ENCODE assay signal across 17 mouse cellular contexts in the genomic region with DNA sequence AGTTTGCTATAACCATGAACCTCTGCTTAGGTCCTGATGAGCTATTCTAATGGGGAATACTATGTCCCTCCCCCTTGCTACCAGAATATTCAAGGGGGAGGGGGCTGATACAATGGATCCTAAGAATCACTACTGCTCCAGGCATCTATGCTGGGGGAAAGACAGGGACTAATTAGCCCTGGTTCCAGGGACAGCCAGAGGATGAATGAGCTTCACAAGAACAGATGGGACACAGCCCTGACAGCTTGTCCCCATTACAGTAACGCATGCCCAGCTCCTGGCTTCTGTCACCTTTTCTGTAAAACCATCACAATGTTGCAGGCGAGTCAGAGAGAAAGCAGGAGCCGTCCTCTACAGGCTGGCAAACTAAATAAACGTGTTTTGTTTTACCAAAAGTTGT. TPM values are rescaled to one million over a fixed set of nuclear protein-coding genes. Genes with fewer than 3 reads are reported as not detected.
DNase-seq lines count a peak whose midpoint lies in the region; ATAC-seq lines count a peak whose summit lies in the region.
"Had no signal": no experiment of that assay in that cellular context is flagged by ENCODE, and none has a peak within 500 bp of the region (broad histone marks: within the 10 kb centered on the region; RNA-seq: fewer than 3 reads in every experiment).

No protein-coding gene starts in this region.

- H3K4me1 ChIP-seq in forebrain, embryonic 13.5 days = peaks cover 26% of the 10 kb centered on the region
- 0 out of 2 replicates have a peak, but pooled peaks cover 3% of the 10 kb centered on the region for H3K4me1 ChIP-seq in midbrain, embryonic 13.5 days (replicated peaks)
- H3K4me1 ChIP-seq in heart, embryonic 12.5 days (replicated peaks) = peaks cover 11% of the 10 kb centered on the region; the same call in 1 of the 2 replicates
- H3K4me1 ChIP-seq: stomach, embryonic 15.5 days had no signal

- 48% methylated on average over 4 of the region's 4 CpGs for WGBS in forebrain, embryonic 13.5 days
- 61% methylated on average over 4 of the region's 4 CpGs for WGBS in midbrain, embryonic 13.5 days
- 50% methylated on average over 4 of the region's 4 CpGs for WGBS in heart, embryonic 12.5 days

- no peak overlapping the region for H3K9ac ChIP-seq in forebrain, embryonic 13.5 days
- H3K9ac ChIP-seq in midbrain, embryonic 13.5 days (replicated peaks) = no peak overlapping the region
- H3K9ac ChIP-seq in heart, embryonic 12.5 days = no peak overlapping the region
- H3K9ac ChIP-seq: kidney, embryonic 15.5 days; limb, embryonic 12.5 days; lung, embryonic 15.5 days; stomach, embryonic 15.5 days had no signal

- H3K27ac ChIP-seq in forebrain, embryonic 13.5 days = peak overlapping the region; percentile 35; the same call in 1 of the 2 replicates
- H3K27ac ChIP-seq in midbrain, embryonic 13.5 days = 0 out of 2 replicates have a peak overlapping the region, but pooled peaks have one; percentile 9
- no peak overlapping the region for H3K27ac ChIP-seq in heart, embryonic 12.5 days (ENCODE audit: poor library complexity, severe bottlenecking)
- H3K27ac ChIP-seq: kidney, embryonic 15.5 days; limb, embryonic 12.5 days; lung, embryonic 15.5 days; stomach, embryonic 15.5 days had no signal

- ATAC-seq in forebrain, embryonic 13.5 days = peak; percentile 87
- ATAC-seq in midbrain, embryonic 13.5 days = peak; percentile 79
- no peak for ATAC-seq in heart, embryonic 12.5 days (ENCODE audit: insufficient number of reproducible peaks, low FRiP score)
- ATAC-seq: activated CD4-positive, CD25-positive, alpha-beta regulatory T cell, adult 4 months had no signal

- H3K9me3 ChIP-seq in forebrain, embryonic 13.5 days (replicated peaks) = no peaks in the 10 kb centered on the region
- no peaks in the 10 kb centered on the region for H3K9me3 ChIP-seq in midbrain, embryonic 13.5 days
- no peaks in the 10 kb centered on the region for H3K9me3 ChIP-seq in heart, embryonic 12.5 days (replicated peaks)
- H3K9me3 ChIP-seq: kidney, embryonic 15.5 days; lung, embryonic 15.5 days; stomach, embryonic 15.5 days had no signal

- no peak overlapping the region for H3K4me3 ChIP-seq in forebrain, embryonic 13.5 days
- H3K4me3 ChIP-seq in midbrain, embryonic 13.5 days (replicated peaks) = no peak overlapping the region
- H3K4me3 ChIP-seq in heart, embryonic 12.5 days = no peak overlapping the region
- H3K4me3 ChIP-seq: kidney, embryonic 15.5 days; limb, embryonic 12.5 days; lung, embryonic 15.5 days; stomach, embryonic 15.5 days had no signal

- no peaks in the 10 kb centered on the region for H3K27me3 ChIP-seq in forebrain, embryonic 13.5 days
- H3K27me3 ChIP-seq in midbrain, embryonic 13.5 days = no peaks in the 10 kb centered on the region
- H3K27me3 ChIP-seq in heart, embryonic 12.5 days (replicated peaks) = no peaks in the 10 kb centered on the region
- H3K27me3 ChIP-seq: kidney, embryonic 15.5 days; limb, embryonic 12.5 days; lung, embryonic 15.5 days; stomach, embryonic 15.5 days had no signal

- H3K4me2 ChIP-seq in forebrain, embryonic 13.5 days = no peak overlapping the region
- no peak overlapping the region for H3K4me2 ChIP-seq in midbrain, embryonic 13.5 days (replicated peaks)
- no peak overlapping the region for H3K4me2 ChIP-seq in heart, embryonic 12.5 days
- H3K4me2 ChIP-seq: kidney, embryonic 15.5 days; limb, embryonic 12.5 days; lung, embryonic 15.5 days; stomach, embryonic 15.5 days had no signal

- peak; percentile 35 for DNase-seq in embryo, embryonic 10 days (ENCODE audit: low spot score)
- no peak for DNase-seq in embryo, embryonic 11 days
- peak; percentile 60 for DNase-seq in cerebellum, adult 11-12 months
- no peak for DNase-seq in adrenal gland, adult 18-20 months (ENCODE audit: low spot score in 2 of 2)
- DNase-seq in spleen, postnatal 10 days (ENCODE audit: low spot score in 2 of 2) = no peak
- DNase-seq: gastrocnemius, postnatal 25 days; heart, postnatal 4 days; layer of hippocampus, adult 9-11 months; right cerebral cortex, postnatal 14 days had no signal

- H3K36me3 ChIP-seq in forebrain, embryonic 13.5 days (ENCODE audit: poor library complexity, severe bottlenecking) = no peaks in the 10 kb centered on the region
- H3K36me3 ChIP-seq in midbrain, embryonic 13.5 days = no peaks in the 10 kb centered on the region
- no peaks in the 10 kb centered on the region for H3K36me3 ChIP-seq in heart, embryonic 12.5 days
- H3K36me3 ChIP-seq: kidney, embryonic 15.5 days; limb, embryonic 12.5 days; lung, embryonic 15.5 days; stomach, embryonic 15.5 days had no signal

RNA-seq across cellular contexts. Expression of gene Cox7a2l, which starts 48.4 kb away (rescaled TPM):
- polyA plus RNA-seq in forebrain, embryonic 13.5 days (2015; fragmentation: Nextera tagmentation; extraction: Ambion mirVana) = 180 and 182 TPM in 2 replicates
- 184 and 188 TPM in 2 replicates for polyA plus RNA-seq in midbrain, embryonic 13.5 days (2015; fragmentation: Nextera tagmentation; extraction: Ambion mirVana)
- 100 to 1,000 TPM; 186 to 198 TPM for total RNA-seq in adrenal gland, adult 18-20 months (2021)
- 188 and 192 TPM in 2 replicates for polyA plus RNA-seq in heart, embryonic 12.5 days (2016; fragmentation: Nextera tagmentation; extraction: Ambion mirVana)

Comparison
In these comparisons a context has a peak if more than half of its experiments do, and no peak if none do; other contexts are left out.
1. DNase-seq: peak in embryo, embryonic 10 days (single experiment) and cerebellum, adult 11-12 months (single experiment); none in embryo, embryonic 11 days (single experiment), adrenal gland, adult 18-20 months (0 of 2) and spleen, postnatal 10 days (0 of 2).